Mouse (Mus musculus) macrophage (primary cell): ENCODE data around the gene Kif2c. TPM values are rescaled to one million over a fixed set of nuclear protein-coding genes. Genes with fewer than 3 reads are reported as not detected.
"Not testable (repeated sequence)": the region's sequence is repeated elsewhere in the genome, so short reads cannot be mapped to it uniquely, and the experiment has no call there.

Experiments used
- H3K27ac ChIP-seq: fragments of 350-480 bp; formaldehyde crosslinking; 2 replicates; pipeline ENCODE4 v1.9.0; 2021
- H3K36me3 ChIP-seq: fragments of 350-480 bp; formaldehyde crosslinking; 2 replicates; pipeline ENCODE4 v1.9.0; 2021; ENCODE audit errors: inconsistent target
- H3K4me3 ChIP-seq: fragments of 350-480 bp; formaldehyde crosslinking; 2 replicates; pipeline ENCODE4 v1.9.0; 2021; ENCODE audit errors: inconsistent target
- H3K79me2 ChIP-seq: fragments of 350-480 bp; formaldehyde crosslinking; 2 replicates; pipeline ENCODE4 v1.9.0; 2021; ENCODE audit errors: inconsistent target
- WGBS: methylation state at CpG from one replicate; pipeline ENCODE4 v1.1.7; 2026; ENCODE audit warnings: inconsistent platforms; ENCODE audit not compliant: missing documents; 5-methylcytosine and 5-hydroxymethylcytosine counted together
- polyA plus RNA-seq: library from polyadenylated mRNA; stranded (reverse); fragments of 250-400 nt; gene quantifications from 3 replicates; pipeline ENCODE4 v1.2.4, GENCODE M21; 2018; ENCODE audit warnings: inconsistent platforms

Kif2c gene
- polyA plus RNA-seq, 1 experiment from 2014 or later, result 3.5 TPM

DNA sequence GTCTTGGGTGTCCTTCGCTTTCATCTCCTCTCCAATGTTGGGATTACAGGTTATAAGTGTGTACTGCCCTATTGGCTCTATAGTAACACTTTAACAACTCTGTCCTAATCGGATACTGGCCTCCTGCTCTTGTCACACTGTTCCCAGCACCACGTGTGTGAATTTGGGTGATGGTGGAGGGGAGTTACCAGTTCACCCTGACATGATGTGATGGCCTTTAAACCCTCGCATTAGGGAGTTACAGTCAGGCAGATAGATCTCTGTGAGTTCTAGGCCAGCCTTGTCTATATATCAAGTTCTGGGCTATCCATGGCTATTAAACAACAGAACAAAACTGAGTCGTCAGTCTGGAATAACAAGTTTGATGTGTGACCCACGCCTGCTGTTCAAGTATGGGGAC lies 27.2 kb upstream of the Kif2c start:
- H3K27ac ChIP-seq, result no peak overlapping the region
- H3K79me2 ChIP-seq, result no peaks in the 10 kb centered on the region
- no peaks in the 10 kb centered on the region for H3K36me3 ChIP-seq
- 93% methylated on average over 6 of the region's 6 CpGs for WGBS
- H3K4me3 ChIP-seq, result no peak overlapping the region

DNA sequence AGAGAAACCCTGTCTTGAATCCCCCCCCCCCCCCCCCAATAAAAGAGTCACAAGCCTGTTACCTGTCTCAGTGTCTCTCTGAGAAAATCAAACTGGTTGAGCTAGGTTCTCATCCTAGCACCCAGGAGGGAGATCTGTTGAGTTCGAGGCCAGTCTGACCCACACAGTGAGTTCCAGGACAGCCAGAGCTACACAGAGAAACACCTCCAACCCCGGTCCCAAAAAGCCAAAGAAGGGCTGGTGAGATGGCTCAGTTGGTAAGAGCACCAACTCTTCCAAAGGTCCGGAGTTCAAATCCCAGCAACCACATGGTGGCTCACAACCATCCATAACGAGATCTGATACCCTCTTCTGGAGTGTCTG lies 20.5 kb upstream of the Kif2c start:
- Histone ChIP-seq H3K36me3 (no peaks in the 10 kb centered on the region), H3K4me3 (no peak overlapping the region), H3K79me2 (no peaks in the 10 kb centered on the region), H3K27ac (no peak overlapping the region)
- 62% methylated on average over 4 of the region's 4 CpGs for WGBS

DNA sequence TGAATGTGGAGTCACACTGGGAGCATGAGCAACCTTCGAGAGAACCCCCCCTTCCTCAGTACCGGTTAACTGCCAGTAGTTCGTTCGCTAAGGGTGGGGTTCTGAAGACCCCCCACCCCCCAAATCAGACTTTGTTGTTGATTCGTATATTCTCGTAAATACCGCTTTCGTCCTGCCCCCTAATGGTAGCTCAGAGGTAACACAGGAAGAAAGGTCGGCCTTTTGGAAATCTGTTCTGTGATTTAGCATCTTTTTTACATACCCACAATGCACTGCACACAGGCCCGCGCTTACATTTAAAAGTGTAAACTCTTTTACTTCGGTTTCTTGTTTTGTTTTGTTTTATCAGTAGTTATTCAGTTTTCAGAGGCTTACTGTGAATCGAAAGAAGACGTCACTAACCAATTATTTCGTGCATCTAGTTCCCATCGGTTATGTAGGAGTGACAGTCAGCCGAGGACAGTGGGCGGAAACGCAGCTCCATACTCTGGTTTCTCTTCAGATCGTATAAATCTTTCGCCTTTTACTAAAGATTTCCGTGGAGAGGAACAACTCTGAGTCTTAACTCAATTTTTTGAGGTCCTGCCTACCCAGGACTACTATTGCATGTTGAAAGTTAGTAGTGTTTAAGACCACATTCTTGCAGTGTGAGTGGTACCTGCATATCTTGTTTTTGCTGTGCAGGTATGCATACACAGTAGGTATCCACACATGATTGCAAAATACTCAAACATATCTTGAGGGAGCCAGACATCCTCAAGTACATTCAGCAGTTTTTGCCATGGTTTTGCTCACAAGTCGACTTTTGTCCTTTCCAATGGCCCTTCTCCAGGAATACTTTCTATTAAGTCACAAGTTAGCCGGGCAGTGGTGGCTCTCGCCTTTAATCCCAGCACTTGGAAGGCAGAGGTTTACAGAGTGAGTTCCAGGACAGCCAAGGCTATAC lies 19.9 kb upstream of the Kif2c start:
- Histone ChIP-seq H3K79me2 (no peaks in the 10 kb centered on the region), H3K27ac (peak overlapping the region; percentile 39), H3K4me3 (peak overlapping the region; percentile 16; the same call in 1 of the 2 replicates), H3K36me3 (no peaks in the 10 kb centered on the region)
- 7% methylated on average over 25 of the region's 25 CpGs for WGBS

DNA sequence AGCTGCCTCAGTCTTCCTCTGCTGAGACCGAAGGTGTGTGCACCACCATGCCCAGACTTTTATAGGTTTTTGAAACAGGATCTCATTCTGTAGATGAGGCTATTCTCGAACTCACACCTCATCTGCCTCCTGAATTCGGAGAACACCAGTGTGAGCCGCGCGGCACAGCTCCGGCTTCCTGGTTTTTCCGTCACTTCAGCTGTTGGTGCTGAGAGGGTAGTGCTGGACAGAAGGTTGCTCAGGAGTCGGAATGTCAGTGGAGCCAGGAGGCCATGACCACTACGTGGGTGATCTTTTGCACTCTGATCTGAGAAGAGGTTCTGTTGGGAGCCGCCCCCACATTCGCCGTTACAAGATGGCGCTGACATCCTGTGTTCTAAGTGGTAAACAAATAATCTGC lies 9.4 kb upstream of the Kif2c start:
- Histone ChIP-seq H3K79me2 (no peaks in the 10 kb centered on the region), H3K36me3 (no peaks in the 10 kb centered on the region), H3K4me3 (no peak overlapping the region), H3K27ac (no peak overlapping the region)
- 94% methylated on average over 10 of the region's 14 CpGs for WGBS

GRCm38 (mm10) chr4:117190660-117191059 lies 8.2 kb upstream of the Kif2c start:
- no peak overlapping the region for H3K4me3 ChIP-seq
- H3K79me2 ChIP-seq, result no peaks in the 10 kb centered on the region
- H3K27ac ChIP-seq, result 0 out of 2 replicates have a peak overlapping the region, but pooled peaks have one; percentile 94
- WGBS, result 83% methylated on average over 7 of the region's 7 CpGs
- no peaks in the 10 kb centered on the region for H3K36me3 ChIP-seq

- Histone ChIP-seq H3K4me3 (peak overlapping the region; percentile 38), H3K79me2 (no peaks in the 10 kb centered on the region), H3K27ac (peak overlapping the region; percentile 94), H3K36me3 (no peaks in the 10 kb centered on the region)
- WGBS, result under 1% methylated on average over 9 of the region's 9 CpGs
Measured at GRCm38 (mm10) chr4:117189856-117190543, 7.6 kb upstream of the Kif2c start.

GRCm38 (mm10) chr4:117189382-117189855 lies 7.0 kb upstream of the Kif2c start:
- 0% methylated on average over 16 of the region's 16 CpGs for WGBS
- peak overlapping the region; percentile 38 for H3K4me3 ChIP-seq
- no peaks in the 10 kb centered on the region for H3K79me2 ChIP-seq
- H3K36me3 ChIP-seq, result no peaks in the 10 kb centered on the region
- peak overlapping the region; percentile 94 for H3K27ac ChIP-seq

- Histone ChIP-seq H3K4me3 (peak overlapping the region; percentile 38), H3K36me3 (no peaks in the 10 kb centered on the region), H3K27ac (peak overlapping the region; percentile 94), H3K79me2 (no peaks in the 10 kb centered on the region)
- 53% methylated on average over 3 of the region's 3 CpGs for WGBS
Measured at GRCm38 (mm10) chr4:117188969-117189368, 6.5 kb upstream of the Kif2c start.

DNA sequence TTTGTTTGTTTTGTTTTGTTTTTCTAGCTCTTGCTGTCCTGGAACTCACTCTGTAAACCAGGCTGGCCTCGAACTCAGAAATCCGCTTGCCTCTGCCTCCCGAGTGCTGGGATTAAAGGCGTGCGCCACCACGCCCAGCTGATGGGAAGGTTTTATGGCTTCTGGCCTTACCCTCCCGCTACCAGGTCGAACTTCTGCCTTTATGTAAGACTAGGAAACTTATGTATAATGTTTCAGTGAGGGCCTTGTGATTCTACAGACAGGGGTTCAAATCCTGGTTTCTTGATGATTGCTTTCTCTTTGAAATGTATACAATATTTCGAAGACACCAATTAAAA lies 289 bp upstream of the Kif2c start:
- H3K36me3 ChIP-seq, result not testable (repeated sequence)
- Histone ChIP-seq H3K4me3 (peak overlapping the region; percentile 91), H3K27ac (peak overlapping the region; percentile 68), H3K79me2 (peaks cover 26% of the 10 kb centered on the region)
- 15% methylated on average over 9 of the region's 9 CpGs for WGBS

GRCm38 (mm10) chr4:117169936-117170335 lies 12.5 kb downstream of the Kif2c start:
- WGBS, result 93% methylated on average over 5 of the region's 5 CpGs
- H3K27ac ChIP-seq, result no peak overlapping the region
- no peak overlapping the region for H3K4me3 ChIP-seq
- H3K79me2 ChIP-seq, result no peaks in the 10 kb centered on the region
- H3K36me3 ChIP-seq, result no peaks in the 10 kb centered on the region

DNA sequence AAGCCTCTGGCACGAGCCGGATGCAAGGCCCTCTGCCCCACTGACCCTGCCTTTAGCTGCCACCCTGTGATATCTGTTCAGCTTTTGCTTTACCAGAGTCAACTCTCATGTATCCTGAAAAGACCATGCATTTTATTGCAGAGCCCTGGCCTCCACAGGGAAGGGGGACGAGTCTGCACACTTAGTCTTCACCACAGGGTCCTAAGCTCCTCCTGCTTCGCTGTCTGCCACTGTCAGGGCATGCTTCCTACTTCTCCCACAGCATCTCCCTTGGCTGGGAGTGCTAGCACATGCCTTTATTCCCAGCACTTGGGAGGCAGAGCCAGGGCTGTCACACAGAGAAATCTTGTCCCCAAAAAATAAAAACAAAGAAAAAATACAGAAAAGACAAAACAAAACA lies 21.3 kb downstream of the Kif2c start:
- whole genome bisulfite sequencing, result 84% methylated on average over 4 of the region's 4 CpGs
- no peaks in the 10 kb centered on the region for H3K36me3 ChIP-seq

GRCm38 (mm10) chr4:117159666-117160065 lies 22.8 kb downstream of the Kif2c start:
- no peak overlapping the region for H3K27ac ChIP-seq
- WGBS, result 90% methylated on average over 9 of the region's 10 CpGs
- no peak overlapping the region for H3K4me3 ChIP-seq
- peaks cover 9% of the 10 kb centered on the region for H3K79me2 ChIP-seq
- no peaks in the 10 kb centered on the region for H3K36me3 ChIP-seq

More for the DNA sequence above, 21.3 kb downstream of the Kif2c start:
- Histone ChIP-seq H3K79me2 (no peaks in the 10 kb centered on the region), H3K27ac (no peak overlapping the region), H3K4me3 (no peak overlapping the region)

- peaks cover 31% of the 10 kb centered on the region for H3K79me2 ChIP-seq
- peak overlapping the region; percentile 29; the same call in 1 of the 2 replicates for H3K27ac ChIP-seq
- 29% methylated on average over 6 of the region's 6 CpGs for WGBS
- H3K4me3 ChIP-seq, result peak overlapping the region; percentile 34
- peaks cover 29% of the 10 kb centered on the region; the same call in 1 of the 2 replicates for H3K36me3 ChIP-seq
Measured at GRCm38 (mm10) chr4:117156372-117156771, 26.1 kb downstream of the Kif2c start.

DNA sequence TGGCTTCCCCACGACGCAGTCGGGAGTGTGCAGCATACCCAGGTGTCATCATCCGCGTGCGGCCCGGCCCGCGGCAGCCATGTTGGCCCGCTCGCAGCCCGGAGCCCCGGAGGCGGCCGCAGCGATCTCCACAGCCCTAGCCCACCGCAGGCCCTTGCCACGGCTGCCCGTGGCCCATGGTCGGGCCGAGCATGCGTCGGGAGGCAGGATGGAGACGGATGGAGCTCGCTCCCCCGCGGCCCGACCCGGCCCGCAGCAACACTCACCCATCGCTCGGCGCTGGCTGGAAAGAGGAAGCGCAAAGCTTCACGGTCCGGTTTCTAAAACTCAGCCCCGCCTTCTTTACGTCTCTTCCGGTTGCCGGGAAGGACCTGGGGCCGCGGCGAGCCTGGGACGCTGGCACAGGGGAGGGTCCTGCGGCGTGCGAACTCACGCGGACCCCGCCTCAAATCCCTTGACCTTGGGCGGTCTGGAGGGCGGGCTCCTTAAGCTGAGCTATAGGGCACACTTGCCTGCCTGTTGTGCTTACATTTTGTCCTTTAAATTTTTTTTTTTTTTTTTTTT lies 26.6 kb downstream of the Kif2c start, which contains the start of gene Rps8:
TSS of gene Rps8 (minus strand) at position 452 of the 564 bp plus-strand sequence.
- Histone ChIP-seq H3K36me3 (peaks cover 32% of the 10 kb centered on the region; the same call in 1 of the 2 replicates), H3K27ac (peak within 1 kb of the TSS; percentile 58), H3K79me2 (peaks cover 31% of the 10 kb centered on the region), H3K4me3 (peak within 1 kb of the TSS; percentile 85)
- WGBS, result 1% methylated on average over 31 of the region's 52 CpGs
